ENCODE assay signal across 11 mouse cellular contexts in genomic region chr6:92465666-92466065, GRCm38 (mm10).
DNase-seq lines count a peak whose midpoint lies in the region; ATAC-seq and TF ChIP-seq lines count a peak whose summit lies in the region.
"Had no signal": no experiment of that assay in that cellular context is flagged by ENCODE, and none has a peak within 500 bp of the region (broad histone marks: within the 10 kb centered on the region; RNA-seq: fewer than 3 reads in every experiment).

No protein-coding gene starts in this region.

- no peak for TF ChIP-seq POLR2A in lung, adult 2 months (IDR thresholded peaks at IDR 0.05; ENCODE audit: borderline replicate concordance, extremely low read depth, low read depth, low read length)

- peak; percentile 57; the same call in 1 of the 2 replicates for TF ChIP-seq EP300 in lung, postnatal 0 days (IDR thresholded peaks at IDR 0.05)

- WGBS in lung, embryonic 14.5 days: 33% methylated on average over 1 of the region's 1 CpGs
- 47% methylated on average over 1 of the region's 1 CpGs for WGBS in lung, adult 2 months
- WGBS in heart, embryonic 16.5 days: 22% methylated on average over 1 of the region's 1 CpGs
- 72% methylated on average over 1 of the region's 1 CpGs for WGBS in lung, postnatal 0 days

- no peak overlapping the region for H3K9ac ChIP-seq in lung, embryonic 14.5 days
- no peak overlapping the region for H3K9ac ChIP-seq in heart, embryonic 16.5 days (ENCODE audit: low read length)
- no peak overlapping the region for H3K9ac ChIP-seq in lung, postnatal 0 days (replicated peaks; ENCODE audit: low read depth)
- H3K9ac ChIP-seq: forebrain, postnatal 0 days had no signal

- H3K4me1 ChIP-seq in lung, embryonic 14.5 days (ENCODE audit: insufficient read depth): peaks cover 57% of the 10 kb centered on the region
- peaks cover 39% of the 10 kb centered on the region for H3K4me1 ChIP-seq in lung, adult 2 months (ENCODE audit: control insufficient read depth, insufficient read depth, low read length)
- H3K4me1 ChIP-seq in heart, embryonic 16.5 days (ENCODE audit: control insufficient read depth, insufficient read depth, low read length): peaks cover 35% of the 10 kb centered on the region
- H3K4me1 ChIP-seq in lung, postnatal 0 days (ENCODE audit: insufficient read depth, low read depth, low read length): peaks cover 26% of the 10 kb centered on the region; the same call in 1 of the 2 replicates

- H3K4me3 ChIP-seq in lung, embryonic 14.5 days (ENCODE audit: low read depth, low read length): no peak overlapping the region
- H3K4me3 ChIP-seq in lung, adult 2 months (replicated peaks; ENCODE audit: extremely low read depth, low read depth, low read length): no peak overlapping the region
- no peak overlapping the region for H3K4me3 ChIP-seq in heart, embryonic 16.5 days (ENCODE audit: low read length)
- no peak overlapping the region for H3K4me3 ChIP-seq in lung, postnatal 0 days (ENCODE audit: low read depth, low read length)
- H3K4me3 ChIP-seq: myocyte had no signal

- no peaks in the 10 kb centered on the region for H3K36me3 ChIP-seq in lung, embryonic 14.5 days (ENCODE audit: insufficient read depth)
- H3K36me3 ChIP-seq in heart, embryonic 16.5 days (ENCODE audit: control insufficient read depth, insufficient read depth): no peaks in the 10 kb centered on the region
- no peaks in the 10 kb centered on the region for H3K36me3 ChIP-seq in lung, postnatal 0 days (ENCODE audit: insufficient read depth, low read length)

- H3K9me3 ChIP-seq in lung, embryonic 14.5 days (ENCODE audit: low read depth, low read length): no peaks in the 10 kb centered on the region
- H3K9me3 ChIP-seq in heart, embryonic 16.5 days (replicated peaks; ENCODE audit: control insufficient read depth, low read length): no peaks in the 10 kb centered on the region
- no peaks in the 10 kb centered on the region for H3K9me3 ChIP-seq in lung, postnatal 0 days (ENCODE audit: low read length)

- ATAC-seq in lung, embryonic 14.5 days (ENCODE audit: insufficient read depth): no peak
- ATAC-seq in heart, embryonic 16.5 days (replicated peaks; ENCODE audit: extremely low read depth, insufficient read depth, low FRiP score): peak; percentile 68
- peak; percentile 48 for ATAC-seq in lung, postnatal 0 days

- DNase-seq in heart, adult 18-20 months: peak; percentile 30 to 50
- no peak for DNase-seq in heart, postnatal 25 days (ENCODE audit: low spot score)
- DNase-seq in lung, embryonic 14.5 days: no peak
- DNase-seq in lung, adult 2 months: no peak
- DNase-seq in lung, postnatal 0 days (ENCODE audit: low spot score): peak; percentile 56
- no peak for DNase-seq in left cerebral cortex, postnatal 4 days
- no peak for DNase-seq in cerebellum, adult 11 months
- DNase-seq: forebrain, postnatal 0 days; right cerebral cortex, postnatal 14 days had no signal

- H3K4me2 ChIP-seq in lung, embryonic 14.5 days: no peak overlapping the region
- no peak overlapping the region for H3K4me2 ChIP-seq in heart, embryonic 16.5 days (ENCODE audit: low read depth, low read length)
- H3K4me2 ChIP-seq in lung, postnatal 0 days (replicated peaks; ENCODE audit: low read depth, low read length): no peak overlapping the region

- peak overlapping the region; percentile 78; the same call in 1 of the 2 replicates for H3K27ac ChIP-seq in lung, embryonic 14.5 days (ENCODE audit: low read depth)
- H3K27ac ChIP-seq in heart, embryonic 16.5 days (ENCODE audit: low read length): peak overlapping the region; percentile 54
- peak overlapping the region; percentile 38; the same call in 1 of the 2 replicates for H3K27ac ChIP-seq in lung, postnatal 0 days (ENCODE audit: low read length)

- no peaks in the 10 kb centered on the region for H3K27me3 ChIP-seq in lung, embryonic 14.5 days (ENCODE audit: insufficient read depth, low read length)
- H3K27me3 ChIP-seq in heart, embryonic 16.5 days (ENCODE audit: control insufficient read depth, insufficient read depth, low read length): no peaks in the 10 kb centered on the region
- H3K27me3 ChIP-seq in lung, postnatal 0 days (replicated peaks; ENCODE audit: insufficient read depth, low read length): no peaks in the 10 kb centered on the region

- TF ChIP-seq CTCF in lung, embryonic 14.5 days (IDR thresholded peaks at IDR 0.05; ENCODE audit: low read depth): no peak
- no peak for TF ChIP-seq CTCF in lung, adult 2 months (IDR thresholded peaks at IDR 0.05; ENCODE audit: insufficient read depth, low read length)
- TF ChIP-seq CTCF in lung, postnatal 0 days (IDR thresholded peaks at IDR 0.05): no peak

- intact Hi-C loops in heart, postnatal 25 days (cut with DNase I): no loop called here
- intact Hi-C loops in left cerebral cortex, postnatal 4 days (cut with DNase I): no loop called here

Comparison
In these comparisons a context has a peak if more than half of its experiments do, and no peak if none do; other contexts are left out.
1. DNase-seq: peak in heart, adult 18-20 months (2 of 2) and lung, postnatal 0 days (single experiment); none in heart, postnatal 25 days (single experiment), lung, embryonic 14.5 days (single experiment), lung, adult 2 months (single experiment), left cerebral cortex, postnatal 4 days (single experiment) and cerebellum, adult 11 months (single experiment).
2. Peak in every context shown above with its lines, with median percentiles within 50 percentile points of each other: H3K27ac ChIP-seq.